Mouse (Mus musculus): Measurements from ENCODE around the gene Hs3st5. TPM values are rescaled to one million over a fixed set of nuclear protein-coding genes. Genes with fewer than 3 reads are reported as not detected.
A peak's percentile ranks its signal among the peaks of the same experiment; 100 is the strongest.
"Not testable (repeated sequence)": the region's sequence is repeated elsewhere in the genome, so short reads cannot be mapped to it uniquely, and the experiment has no call there.

Gene Hs3st5
- polyA plus RNA-seq (2012; rRNA removed): 0.09 and 0.23 TPM in 2 replicates

DNA sequence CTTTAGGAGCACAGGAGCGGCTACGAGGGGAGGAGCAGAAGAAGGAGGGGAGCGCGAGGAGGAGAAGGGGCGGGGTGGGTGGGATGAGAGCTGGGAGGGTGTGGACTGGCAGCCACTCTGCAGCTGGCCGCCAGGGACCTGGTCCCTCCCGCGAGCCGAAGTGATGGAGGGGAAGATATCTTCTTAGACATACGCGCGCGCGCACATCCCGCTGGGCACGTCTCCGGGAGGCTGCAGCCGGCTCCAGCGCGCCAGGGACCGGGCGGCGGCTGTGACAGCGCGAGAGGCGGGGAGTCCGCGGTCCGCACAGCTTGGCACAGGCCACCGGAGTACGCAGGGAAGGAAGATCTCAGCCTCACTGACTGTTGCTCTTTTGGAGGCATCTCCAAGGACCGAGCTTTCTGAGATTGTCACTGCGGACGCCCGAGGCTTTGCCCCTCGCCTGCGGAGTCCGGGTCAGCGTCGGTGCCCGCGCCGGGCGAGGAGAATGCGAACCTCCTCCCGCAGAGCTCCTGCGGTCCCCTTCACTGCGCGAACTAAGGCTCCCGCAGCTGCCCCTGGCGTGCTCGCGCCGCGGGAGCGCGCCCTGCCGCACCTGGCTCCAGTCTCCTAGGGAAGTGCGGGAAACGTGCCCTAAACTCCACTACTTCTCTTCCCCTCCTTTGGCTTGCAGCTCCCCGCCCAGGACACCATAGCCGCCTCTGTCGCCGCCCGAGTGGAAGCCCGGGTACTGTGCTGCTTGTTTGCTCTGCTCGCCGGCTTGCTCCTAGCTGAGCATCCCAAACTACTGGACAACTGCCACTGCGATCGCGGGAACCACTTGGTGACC, at the start of gene Hs3st5:
Gene Hs3st5, plus strand, starts transcription at position 88 of the 829 bp plus-strand sequence.
- DNase-seq (ENCODE audit: low read depth): no peak

DNA sequence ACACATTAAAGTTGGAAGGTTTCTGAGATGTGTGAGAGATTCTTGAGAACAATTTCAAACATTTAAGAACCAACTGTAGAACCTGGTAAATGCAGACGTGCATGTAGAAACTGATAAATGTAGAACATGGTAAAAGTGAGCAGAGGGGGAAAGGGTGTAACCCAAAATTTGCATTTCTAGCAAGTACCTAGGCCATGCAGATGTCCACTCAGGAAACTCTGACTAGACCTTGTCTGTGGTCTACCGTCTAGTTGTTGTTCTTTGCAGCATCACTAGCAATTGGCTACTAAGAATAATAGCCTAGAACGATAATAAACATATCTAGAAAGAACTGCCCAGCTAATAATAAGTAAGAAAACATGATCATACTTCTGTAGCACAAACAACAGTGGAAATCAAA, 38.0 kb upstream of the Hs3st5 start:
- DNase-seq (ENCODE audit: low read depth): no peak

DNA sequence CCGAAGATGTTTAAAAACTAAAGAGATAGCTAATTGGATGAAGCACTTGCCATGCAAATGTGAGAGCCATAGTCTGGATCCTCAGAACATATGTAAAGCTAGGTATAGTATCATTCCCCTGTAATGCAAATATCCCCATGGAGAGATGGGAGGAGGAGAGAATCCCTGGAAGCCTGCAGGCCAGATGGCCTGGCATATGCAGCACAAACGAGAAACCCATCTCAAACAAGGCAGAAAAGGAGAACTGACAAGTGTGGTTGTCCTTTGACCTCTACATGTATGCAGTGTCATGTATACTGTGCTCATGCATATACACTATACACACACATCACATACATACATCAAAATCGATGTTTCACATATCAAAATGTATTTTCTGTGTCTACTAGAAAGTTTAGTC, 35.5 kb upstream of the Hs3st5 start:
- DNase-seq (ENCODE audit: low read depth): no peak

DNA sequence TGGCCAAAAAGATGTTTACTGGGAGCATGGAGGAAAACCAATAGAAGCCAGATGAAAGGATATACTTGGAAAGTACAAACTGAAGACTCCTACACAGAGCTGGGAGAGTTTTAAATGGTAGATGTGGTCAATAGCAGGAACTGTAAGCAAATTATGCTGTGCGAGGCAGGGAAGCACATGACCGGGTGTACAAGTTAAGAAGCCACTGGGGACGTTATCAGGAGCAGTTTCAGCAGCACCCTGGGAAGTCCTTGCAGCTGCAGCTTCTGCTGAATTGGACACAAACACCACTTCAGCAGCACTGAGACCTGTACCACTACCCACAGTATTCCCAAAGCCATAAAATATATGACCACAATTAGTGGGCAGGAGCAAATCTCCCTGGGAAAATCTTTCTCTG, 31.8 kb upstream of the Hs3st5 start:
- DNase-seq (ENCODE audit: low read depth): no peak

DNA sequence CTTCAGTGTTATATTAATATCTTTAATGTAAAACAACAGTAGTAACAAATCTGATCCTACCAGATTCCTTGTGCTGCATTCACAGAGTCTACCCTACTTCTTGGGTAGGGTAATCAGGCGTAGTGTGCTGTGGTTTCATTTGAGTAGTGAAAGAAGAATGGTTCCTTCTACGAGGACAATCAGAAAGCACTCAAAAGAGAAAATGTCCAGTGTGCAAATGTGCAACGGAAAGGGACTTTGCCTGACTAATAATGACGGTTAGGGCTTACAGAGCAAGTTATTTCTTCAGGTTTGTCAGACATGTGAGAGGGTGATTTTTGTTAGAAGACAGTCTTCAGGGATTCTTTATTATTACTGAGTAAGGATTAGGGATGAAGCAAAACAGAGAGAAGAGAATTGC, 29.1 kb upstream of the Hs3st5 start:
- DNase-seq (ENCODE audit: low read depth): no peak

DNA sequence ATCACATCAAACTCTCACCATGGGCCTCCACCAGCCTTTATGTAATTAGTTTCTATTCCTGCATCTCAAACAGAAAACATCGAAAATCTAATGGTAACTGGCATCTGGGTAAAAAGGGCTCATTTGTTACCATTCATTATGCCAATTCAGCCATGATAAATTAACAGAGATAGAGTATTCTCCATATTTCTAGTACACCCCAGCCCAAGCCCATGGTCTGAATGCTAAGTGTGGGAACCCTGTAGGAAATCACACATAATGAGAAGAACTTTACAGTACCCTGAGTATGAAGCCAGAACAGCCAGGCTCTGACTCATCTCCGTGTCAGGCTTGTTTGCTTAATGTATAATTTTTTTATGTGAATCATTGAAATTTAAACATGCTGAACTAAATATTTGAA, 23.3 kb upstream of the Hs3st5 start:
- DNase-seq (ENCODE audit: low read depth): no peak

DNA sequence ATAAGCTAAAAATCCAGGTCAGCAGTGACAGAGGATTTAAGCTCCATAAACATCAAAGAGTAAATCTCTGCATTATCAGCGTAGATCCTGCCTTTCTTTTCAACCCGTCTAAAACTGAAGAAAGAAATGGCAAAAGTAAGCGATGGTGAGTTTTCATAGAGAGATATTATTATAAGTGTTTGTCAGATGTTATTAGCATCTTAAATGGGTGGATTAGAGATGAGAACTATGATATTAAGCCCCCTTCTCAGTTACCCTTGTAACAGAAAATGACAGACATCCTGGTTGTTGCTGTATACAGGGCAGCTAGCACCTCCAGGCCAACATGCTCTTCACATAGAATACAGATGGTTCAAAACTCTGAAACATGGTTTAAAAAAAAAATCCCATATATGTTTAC, 22.6 kb upstream of the Hs3st5 start:
- no peak for DNase-seq (ENCODE audit: low read depth)

DNA sequence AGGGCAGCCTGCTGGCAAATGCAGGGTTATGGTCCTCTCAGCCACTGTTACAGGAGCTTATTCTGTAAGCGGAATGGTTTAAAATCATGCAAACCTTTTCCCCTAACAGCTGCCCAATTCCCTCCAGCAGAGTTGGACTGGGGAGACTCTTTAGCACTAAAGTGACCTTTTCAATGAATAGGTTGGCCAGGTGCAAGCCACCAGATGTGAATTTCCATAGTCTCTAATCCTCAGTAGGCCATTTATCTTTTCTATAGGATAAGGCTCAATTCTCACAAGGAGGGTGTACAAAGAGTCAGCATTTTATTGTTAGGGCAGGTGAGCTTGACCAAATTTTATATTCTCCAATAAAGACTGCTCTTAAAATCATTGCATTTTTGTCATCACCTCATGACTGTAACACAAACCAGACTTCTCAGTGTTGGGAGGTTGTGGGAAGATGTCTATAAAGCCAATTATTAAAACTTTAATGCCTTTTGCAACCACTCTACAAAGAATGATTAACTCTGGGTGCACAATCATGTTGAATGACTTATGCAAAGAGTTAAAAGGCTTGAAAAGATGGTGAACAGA, 21.8 kb upstream of the Hs3st5 start:
- no peak for DNase-seq (ENCODE audit: low read depth)

DNA sequence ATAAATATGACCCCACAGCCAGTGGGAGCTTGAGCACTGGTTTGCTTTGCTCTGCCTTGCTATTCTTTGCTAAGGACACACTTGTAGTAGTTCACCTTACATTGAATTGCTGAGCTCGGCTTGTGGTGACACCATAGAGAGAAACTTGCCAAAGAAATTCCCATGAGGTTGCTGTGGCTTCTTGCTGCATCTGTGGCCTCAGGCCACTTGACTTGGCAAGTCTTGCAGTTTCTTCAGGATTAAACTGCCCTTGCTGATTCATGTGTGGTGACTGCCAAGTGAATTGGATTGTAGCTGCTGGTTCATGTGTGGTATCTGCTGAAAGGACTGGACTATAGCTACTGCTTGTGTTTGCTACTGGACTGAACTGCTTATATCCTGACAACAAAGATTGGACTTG, 13.0 kb upstream of the Hs3st5 start:
- DNase-seq (ENCODE audit: low read depth): peak; percentile 2

DNA sequence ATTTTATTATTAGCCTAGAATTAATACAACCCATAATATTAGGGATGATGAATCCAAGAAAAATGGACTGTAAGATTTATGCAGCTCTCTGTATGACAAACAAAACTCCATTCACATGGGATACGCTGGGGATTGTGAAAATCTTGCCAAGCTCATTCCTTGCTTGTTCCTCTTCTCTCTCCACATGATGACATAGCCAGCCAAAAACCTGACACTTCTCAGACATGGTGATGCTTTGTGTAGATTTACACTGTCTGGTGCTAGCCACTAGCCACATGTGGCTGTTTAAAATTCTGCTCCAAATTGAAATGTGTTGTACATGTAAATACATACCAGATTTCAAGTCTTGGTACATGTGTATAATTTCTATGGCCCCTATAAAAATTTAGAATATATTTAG, 6.9 kb upstream of the Hs3st5 start:
- DNase-seq (ENCODE audit: low read depth): no peak

DNA sequence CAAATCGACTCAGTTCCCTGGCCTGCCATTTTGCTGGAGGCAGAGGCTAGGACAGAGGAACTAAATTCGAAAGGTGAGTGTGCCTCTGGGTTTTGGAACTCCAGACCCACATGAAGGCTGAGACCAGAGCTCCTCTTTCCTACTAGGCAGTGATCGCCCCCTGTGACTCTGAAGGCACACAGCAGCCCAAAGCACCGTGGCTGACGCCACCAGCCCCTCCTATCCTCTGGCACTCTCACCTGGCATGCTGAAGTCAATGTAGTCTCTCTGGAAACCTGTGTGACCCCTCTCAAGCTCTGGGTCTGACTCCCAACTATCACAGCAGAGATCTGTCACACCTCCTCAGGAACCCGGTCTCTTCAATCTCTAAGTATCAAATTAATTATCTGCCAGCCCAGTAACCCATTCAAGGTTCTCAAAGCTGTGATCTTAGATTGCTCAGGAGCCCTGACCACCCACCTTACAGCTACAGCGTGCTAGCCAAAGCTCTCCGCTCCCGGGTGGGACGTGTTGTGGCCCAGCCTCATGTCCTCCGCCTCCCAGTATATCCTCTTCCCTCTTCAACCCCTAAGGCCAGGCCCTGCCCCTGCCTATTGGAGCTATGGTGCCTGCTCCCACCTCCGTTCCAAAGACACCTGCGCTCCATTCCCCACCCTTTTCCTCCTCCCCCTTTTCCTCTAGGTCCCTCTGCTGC, 434 bp upstream of the Hs3st5 start:
- no peak for DNase-seq (ENCODE audit: low read depth)

DNA sequence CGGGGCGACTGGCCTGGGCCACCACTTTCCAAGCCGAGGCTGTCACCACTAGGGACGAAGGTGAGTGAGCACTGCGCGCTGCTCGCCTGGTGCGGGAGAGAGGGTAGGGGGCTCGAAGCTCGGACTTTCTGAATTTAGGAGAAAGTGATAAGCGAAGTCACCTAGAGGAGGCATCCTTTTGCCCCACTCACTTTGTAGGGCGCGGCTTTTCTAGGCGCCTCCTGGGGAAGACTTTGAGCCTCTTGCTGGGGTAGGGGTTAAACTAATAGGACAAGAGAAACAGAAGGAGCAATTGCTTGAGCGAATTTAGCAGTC, 899 bp downstream of the Hs3st5 start:
- DNase-seq (ENCODE audit: low read depth): no peak

DNA sequence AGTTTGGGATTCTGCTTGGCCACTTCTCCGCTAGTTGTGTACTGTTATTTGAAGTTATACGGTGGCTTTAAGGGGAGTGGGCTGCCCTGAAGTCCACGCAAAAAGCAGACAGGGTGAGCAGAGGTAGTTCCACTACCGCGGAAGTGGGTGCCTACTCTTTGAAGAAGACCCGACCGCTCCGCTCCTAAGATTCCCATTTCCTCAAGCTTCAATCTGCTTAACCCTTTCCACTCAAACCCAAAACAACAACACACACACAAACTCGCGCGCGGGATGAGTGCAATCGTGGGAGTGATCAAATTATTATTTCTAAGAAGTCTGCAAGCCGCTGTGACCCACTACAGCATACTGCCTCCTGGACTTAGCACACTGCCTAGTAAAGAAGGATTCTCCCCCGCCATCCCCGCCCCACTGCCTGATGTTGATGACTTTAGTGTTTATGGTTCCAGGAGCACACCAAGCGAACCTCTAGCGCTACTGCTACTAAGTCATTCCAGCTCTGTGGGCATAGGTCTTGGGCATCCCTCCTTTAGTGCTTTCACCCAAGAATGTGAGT, 1.5 kb downstream of the Hs3st5 start:
- DNase-seq (ENCODE audit: low read depth): no peak

DNA sequence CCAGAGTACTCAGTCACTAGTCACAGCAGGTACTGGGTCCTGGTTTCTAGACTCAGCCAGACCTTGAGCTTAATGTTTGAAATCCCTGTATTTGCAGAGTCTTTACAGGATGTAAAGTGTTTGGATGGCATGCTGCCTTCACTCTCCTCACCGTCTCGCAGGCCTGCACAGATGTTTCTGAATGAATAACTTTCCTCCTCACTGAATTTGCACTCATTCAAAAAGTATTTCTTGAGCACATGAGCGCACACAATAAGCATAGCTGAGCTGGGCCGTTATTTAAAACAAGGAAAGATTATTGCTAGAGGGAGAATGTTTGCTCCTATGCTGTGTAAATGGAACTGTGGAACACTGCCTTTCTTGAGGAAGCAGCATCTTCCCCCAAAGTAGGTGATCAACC, 2.9 kb downstream of the Hs3st5 start:
- DNase-seq (ENCODE audit: low read depth): no peak

DNA sequence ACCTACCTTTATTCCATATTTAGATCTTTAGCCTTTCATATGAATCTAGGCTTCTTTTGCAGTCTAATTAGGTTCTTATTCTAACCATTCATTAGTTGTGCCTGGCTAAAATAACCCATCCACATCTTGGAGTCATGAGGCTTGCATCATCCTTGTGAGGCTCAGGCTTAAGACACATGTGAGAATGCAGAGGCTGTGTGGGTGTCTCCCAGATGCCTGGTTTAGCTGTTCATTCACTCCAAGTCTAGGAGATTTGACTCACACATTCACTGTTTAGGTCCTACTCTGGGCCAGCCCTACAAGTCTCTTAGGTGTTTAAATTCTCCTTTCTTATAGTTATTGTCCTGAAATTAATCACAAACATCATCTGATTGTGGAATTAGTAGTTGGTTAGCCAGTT, 17.3 kb downstream of the Hs3st5 start:
- DNase-seq (ENCODE audit: low read depth): no peak

DNA sequence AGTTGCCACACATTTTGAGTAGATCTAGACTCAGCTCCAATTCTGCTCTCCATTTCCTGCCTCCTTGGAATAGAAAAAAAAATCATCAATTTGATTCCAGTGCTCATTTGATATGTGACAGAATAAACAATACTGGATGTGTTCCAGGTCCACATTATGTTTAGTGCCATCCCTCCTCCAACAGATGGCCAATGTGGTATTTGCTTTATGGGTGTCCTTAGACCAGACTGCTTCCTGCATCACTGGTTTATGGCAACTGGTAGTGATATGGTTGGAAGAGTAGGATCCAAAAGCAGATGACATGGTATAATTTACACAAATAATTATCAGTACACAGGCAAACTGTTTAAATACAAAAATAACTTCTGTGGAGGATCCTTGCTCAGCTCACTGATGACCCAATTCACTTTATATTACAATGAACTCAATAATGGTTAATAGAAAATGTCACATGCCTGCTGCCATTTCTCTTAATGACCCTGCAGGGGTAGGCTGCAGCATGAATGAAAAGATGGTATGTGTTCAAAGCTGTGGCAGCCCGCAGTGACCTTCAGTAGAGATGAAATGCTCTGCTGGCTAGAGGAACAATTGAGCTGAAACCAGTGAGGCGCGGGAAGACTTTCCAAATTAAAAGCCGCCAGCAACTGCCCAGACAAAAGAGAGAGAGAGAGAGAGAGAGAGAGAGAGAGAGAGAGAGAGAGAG, 27.2 kb downstream of the Hs3st5 start:
- DNase-seq (ENCODE audit: low read depth): no peak

DNA sequence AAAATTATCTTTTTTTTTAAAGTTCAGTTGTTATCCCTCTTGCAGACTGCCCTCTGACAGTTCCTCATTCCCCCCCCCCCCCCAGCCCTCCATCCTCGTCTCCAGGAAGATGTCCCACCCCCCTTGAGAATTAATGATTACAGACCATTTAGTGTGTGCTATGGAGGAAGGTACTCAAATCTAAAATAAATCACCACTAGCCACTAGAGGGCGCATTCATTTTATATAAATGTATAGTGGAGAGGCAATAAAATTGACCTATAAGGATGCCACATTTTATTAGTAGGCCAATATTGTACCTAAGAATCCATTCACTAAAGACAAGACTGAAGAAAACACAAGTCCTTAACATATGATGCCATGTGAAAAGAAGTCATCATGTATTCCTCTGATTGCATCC, 40.0 kb downstream of the Hs3st5 start:
- no peak for DNase-seq (ENCODE audit: low read depth)

DNA sequence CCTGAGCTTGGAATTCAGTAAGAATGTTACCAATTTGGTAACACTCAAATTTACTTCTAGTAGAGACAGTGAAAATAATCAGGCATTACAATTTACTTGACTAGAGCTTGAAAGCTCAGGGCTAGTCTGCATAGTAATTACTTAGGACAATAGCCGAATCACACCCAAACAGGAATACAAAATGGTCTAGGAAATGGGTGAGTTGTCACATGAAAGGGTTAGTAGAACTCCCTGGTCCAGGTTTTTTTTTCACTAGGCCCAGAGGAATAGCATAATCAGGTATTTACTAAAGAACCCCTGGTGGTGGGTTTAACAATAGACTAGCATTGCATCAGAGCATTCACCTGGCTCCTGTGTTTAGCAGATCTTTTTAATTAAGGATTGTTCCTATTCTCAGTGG, 41.1 kb downstream of the Hs3st5 start:
- not testable (repeated sequence) for DNase-seq (ENCODE audit: low read depth)

DNA sequence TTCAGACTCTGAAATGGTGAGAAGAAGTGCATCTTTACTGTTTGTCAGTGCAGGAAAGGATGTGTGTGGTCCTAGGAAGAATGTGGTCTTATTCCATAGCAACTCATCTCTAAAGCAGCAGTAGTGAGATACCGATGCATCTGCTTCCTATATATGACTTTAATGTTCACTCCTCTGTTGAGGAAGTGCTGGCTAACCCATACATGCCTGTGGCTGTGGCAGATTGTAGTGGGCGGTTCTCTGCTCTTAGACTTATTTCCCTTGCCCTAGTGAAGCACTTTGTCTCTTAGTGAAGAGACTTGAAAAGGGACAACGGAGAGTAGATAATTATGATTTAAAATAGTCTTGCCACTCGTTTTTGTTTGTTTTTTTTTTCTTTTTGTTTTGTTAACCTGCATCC, 47.4 kb downstream of the Hs3st5 start:
- no peak for DNase-seq (ENCODE audit: low read depth)

DNA sequence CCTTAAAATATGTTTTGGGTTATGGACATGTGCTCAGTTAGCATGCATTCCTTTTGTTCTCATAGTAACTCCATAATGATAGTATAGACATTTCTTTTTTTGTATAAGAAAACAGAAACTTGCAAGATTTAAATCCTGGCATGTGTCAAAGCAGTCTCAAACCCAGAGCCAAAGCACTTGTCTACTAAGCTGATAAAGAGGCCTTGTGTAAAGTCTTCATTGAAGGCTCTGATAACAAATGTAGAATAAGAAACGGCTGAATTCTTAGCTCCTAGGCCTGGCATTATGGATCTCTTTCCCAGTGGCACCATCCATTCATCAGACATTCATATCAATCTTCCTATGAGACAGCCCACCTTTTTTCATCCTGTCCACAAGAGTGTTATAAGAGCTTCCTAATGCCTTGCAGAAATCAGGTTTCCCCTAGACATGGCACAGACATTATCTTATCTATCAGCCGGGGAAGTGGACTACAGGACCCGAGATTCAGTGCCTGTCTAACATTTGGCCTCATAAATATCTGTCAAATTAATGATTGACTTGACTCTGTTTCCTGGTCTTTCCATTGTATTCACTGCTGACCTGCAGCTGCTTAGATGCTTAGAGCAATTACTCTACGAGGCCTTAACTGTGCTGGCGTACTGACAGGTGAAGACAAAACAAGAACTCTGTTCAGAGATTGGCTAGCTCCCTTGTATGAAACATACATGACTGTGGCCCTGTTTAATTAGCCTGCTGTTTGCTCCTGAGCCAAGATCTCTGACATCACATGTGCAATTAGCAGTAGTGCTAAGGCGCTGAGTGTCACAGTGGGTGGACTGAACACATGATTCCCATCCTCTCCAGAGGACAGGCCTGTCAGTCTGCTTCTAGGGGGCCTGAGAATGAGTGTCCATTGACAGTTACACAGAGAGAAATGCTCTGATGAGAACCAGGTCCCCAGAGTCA, 48.6 kb downstream of the Hs3st5 start:
- DNase-seq (ENCODE audit: low read depth): no peak

DNA sequence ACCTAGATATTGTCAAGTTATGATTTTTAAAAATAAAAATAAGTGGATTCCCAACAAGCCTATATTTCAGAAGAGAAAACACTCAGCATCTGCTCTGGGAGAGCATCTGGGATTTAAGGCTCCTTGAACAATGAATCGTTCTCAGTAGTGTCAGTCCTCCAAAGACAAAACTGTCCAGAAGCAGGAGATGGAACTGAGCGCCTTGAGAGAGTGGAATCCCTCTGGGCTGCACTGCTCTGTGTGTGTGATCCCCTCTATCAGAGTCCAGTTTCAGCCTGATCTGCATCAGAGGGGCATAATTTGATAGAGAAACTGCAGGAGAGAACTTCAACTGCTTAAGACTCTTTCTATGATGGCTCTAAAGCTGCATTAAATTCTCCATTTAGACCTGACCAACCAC, 49.5 kb downstream of the Hs3st5 start:
- DNase-seq (ENCODE audit: low read depth): no peak
